Mouse (Mus musculus) E14TG2a.4 (cell line): ENCODE results near the gene Cd81.

Experiments used
- CTCF ChIP-seq: conservative IDR thresholded peaks from 2 replicates; pipeline ENCODE4 v1.5.1; 2014; ENCODE audit warnings: low read length
- NANOG ChIP-seq: IDR thresholded peaks from 2 replicates; pipeline ENCODE4 v1.6.1; 2014; ENCODE audit warnings: borderline replicate concordance, low read length, mixed read lengths
- POU5F1 ChIP-seq: IDR thresholded peaks from 2 replicates; pipeline ENCODE4 v1.6.1; 2014; ENCODE audit warnings: low read length, borderline replicate concordance

- TF ChIP-seq CTCF (no peak), NANOG (no peak), POU5F1 (no peak)
These were observed 32.5 kb upstream of the Cd81 start for GRCm38 (mm10) chr7:143020040-143020439.
